Mouse (Mus musculus): ENCODE measurements at regions not wholly inside any gene's neighbourhood (a gene's known extent, or its start where the extent isn't known, plus 50 kb on each side); places are given as distances from the start of the nearest gene placed in this dataset.

GRCm38 (mm10) chr7:36352761-36353160 is 345.2 kb upstream of the Tshz3 start:
- DNase-seq (ENCODE audit: low read depth) = no peak

- no peak for DNase-seq (ENCODE audit: low read depth)
Observed at GRCm38 (mm10) chr7:36350616-36351015, 347.3 kb upstream of the Tshz3 start.

GRCm38 (mm10) chr7:36348195-36348594 is 349.7 kb upstream of the Tshz3 start:
- no peak for DNase-seq (ENCODE audit: low read depth)

- no peak for DNase-seq (ENCODE audit: low read depth)
Observed at GRCm38 (mm10) chr7:36334857-36335256, 363.1 kb upstream of the Tshz3 start.

- no peak for DNase-seq (ENCODE audit: low read depth)
Observed at GRCm38 (mm10) chr7:36334091-36334490, 363.8 kb upstream of the Tshz3 start.

GRCm38 (mm10) chr7:36332633-36333032 is 365.3 kb upstream of the Tshz3 start:
- DNase-seq (ENCODE audit: low read depth) = no peak

GRCm38 (mm10) chr7:36328141-36328540 is 369.8 kb upstream of the Tshz3 start:
- no peak for DNase-seq (ENCODE audit: low read depth)

GRCm38 (mm10) chr7:36324035-36324434 is 373.9 kb upstream of the Tshz3 start:
- DNase-seq (ENCODE audit: low read depth) = no peak

- DNase-seq (ENCODE audit: low read depth) = no peak
Observed at GRCm38 (mm10) chr7:36322181-36322580, 375.7 kb upstream of the Tshz3 start.

- DNase-seq (ENCODE audit: low read depth) = no peak
Observed at GRCm38 (mm10) chr7:36317466-36318212, 380.3 kb upstream of the Tshz3 start.

GRCm38 (mm10) chr7:36313751-36314150 is 384.2 kb upstream of the Tshz3 start:
- no peak for DNase-seq (ENCODE audit: low read depth)

- DNase-seq (ENCODE audit: low read depth) = no peak
Observed at GRCm38 (mm10) chr7:36309761-36310605, 387.9 kb upstream of the Tshz3 start.

GRCm38 (mm10) chr7:36308726-36309125 is 389.2 kb upstream of the Tshz3 start:
- DNase-seq (ENCODE audit: low read depth) = no peak

- DNase-seq (ENCODE audit: low read depth) = no peak
Observed at GRCm38 (mm10) chr7:36308106-36308620, 389.8 kb upstream of the Tshz3 start.

GRCm38 (mm10) chr7:36277275-36277674 is 420.6 kb upstream of the Tshz3 start:
- no peak for DNase-seq (ENCODE audit: low read depth)

GRCm38 (mm10) chr7:36268966-36269365 is 429.0 kb upstream of the Tshz3 start:
- DNase-seq (ENCODE audit: low read depth) = no peak

- no peak for DNase-seq (ENCODE audit: low read depth)
Observed at GRCm38 (mm10) chr7:36265163-36265823, 432.6 kb upstream of the Tshz3 start.

GRCm38 (mm10) chr7:36262124-36262710 is 435.7 kb upstream of the Tshz3 start:
- DNase-seq (ENCODE audit: low read depth) = no peak

- DNase-seq (ENCODE audit: low read depth) = no peak
Observed at GRCm38 (mm10) chr7:36257102-36257501, 440.8 kb upstream of the Tshz3 start.

GRCm38 (mm10) chr7:36247356-36247755 is 444.6 kb upstream of the Zfp507 start:
- no peak for DNase-seq (ENCODE audit: low read depth)

GRCm38 (mm10) chr7:36236673-36237072 is 433.9 kb upstream of the Zfp507 start:
- DNase-seq (ENCODE audit: low read depth) = no peak

GRCm38 (mm10) chr7:36229031-36229430 is 426.2 kb upstream of the Zfp507 start:
- DNase-seq (ENCODE audit: low read depth) = no peak

Data from gonadal fat pad, adult 2 months (tissue).